Mouse (Mus musculus): ENCODE results near the gene Cfl1.

Gene Cfl1

GRCm38 (mm10) chr19:5490313-5490897 is at the start of gene Cfl1:
Gene Cfl1, plus strand, starts transcription at chr19:5490455.
- in situ Hi-C loops (cut with MboI, MseI): loop anchor here in 1 of 2 experiments (10.0 kb wide), 1 partner anchor 1704 kb away; no protein-coding TSS in a partner anchor

DNA sequence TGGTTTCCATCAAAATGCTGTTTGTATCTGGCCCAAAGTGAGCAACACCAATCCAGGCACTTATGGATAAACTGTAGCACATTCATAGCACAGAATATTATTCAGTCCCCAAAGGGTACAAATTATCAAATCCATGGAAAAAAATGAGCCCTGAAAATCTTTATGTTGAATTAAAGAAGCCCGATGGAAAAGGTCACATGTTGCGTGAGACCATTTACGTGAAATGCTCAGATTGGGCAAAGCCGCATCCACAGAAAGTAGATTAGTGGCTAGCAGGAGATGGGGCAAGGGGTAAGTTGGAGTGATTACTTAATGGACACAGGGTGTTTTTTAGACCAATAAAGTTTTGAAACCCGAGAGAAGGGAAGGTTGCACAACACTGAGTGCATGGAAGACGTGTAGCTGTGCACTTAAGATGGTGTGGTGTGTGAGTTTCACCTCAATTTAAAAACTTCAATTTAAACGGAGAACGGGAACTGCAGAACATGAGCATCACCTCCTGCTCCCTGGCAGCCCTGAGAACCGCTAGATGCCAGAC is 45.8 kb upstream of the Cfl1 start:
- in situ Hi-C loops (cut with MboI, MseI): loop anchor here in 1 of 2 experiments (25.0 kb wide), 1 partner anchor 1732 kb away; the partner anchor contains the start of gene 1810055G02Rik

DNA sequence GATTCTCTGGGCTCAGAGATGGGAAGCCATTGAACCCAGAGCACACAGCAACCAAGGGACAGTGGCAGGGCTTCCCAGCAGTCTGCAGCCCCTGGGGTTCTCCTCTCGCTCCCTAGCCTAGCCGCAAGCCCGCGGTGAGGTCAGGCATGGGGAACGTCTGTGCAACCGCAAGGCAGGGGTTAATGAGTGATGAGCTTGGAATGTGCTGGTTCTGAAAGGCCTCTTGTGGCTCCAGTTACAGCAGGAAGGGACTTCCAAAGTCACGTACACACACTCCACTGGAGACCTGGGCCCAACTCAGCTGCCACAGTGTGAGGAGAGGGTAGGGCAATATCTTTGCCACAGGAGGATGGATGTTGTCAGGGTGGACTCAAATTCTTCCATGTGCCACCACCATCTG is 45.3 kb upstream of the Cfl1 start:
- in situ Hi-C loops (cut with MboI, MseI): loop anchor here in 1 of 2 experiments (5.0 to 25.0 kb wide), 2 partner anchors 38 to 1733 kb away; partner anchors contain the start of gene 1810055G02Rik

DNA sequence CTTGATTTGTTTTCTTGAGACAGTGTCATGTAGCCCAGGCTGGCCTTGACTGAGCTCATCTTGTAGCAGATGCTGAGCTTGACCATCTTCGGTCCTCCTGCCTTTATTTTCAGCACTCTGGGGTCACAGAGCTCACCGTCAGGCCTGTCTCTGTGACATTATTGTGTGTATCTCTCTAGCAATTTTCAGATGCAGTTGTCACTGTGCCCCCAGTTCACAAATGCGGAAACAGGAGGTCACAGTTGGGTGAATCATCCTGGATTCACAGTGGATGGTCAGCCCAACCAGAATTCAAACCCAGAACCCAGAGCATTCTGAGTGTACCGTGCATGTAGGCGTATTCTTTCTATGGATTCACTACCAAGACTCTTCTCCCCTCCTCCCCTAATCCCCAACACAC is 44.5 kb upstream of the Cfl1 start:
- in situ Hi-C loops (cut with MboI, MseI): loop anchor here in 1 of 2 experiments (5.0 to 25.0 kb wide), 2 partner anchors 38 to 1733 kb away; partner anchors contain the start of gene 1810055G02Rik

GRCm38 (mm10) chr19:5447515-5448353 is 42.5 kb upstream of the Cfl1 start, which contains the start of gene Fosl1:
Gene Fosl1, plus strand, starts transcription at chr19:5447547.
- in situ Hi-C loops (cut with MboI, MseI): loop anchor here in 1 of 2 experiments (5.0 to 25.0 kb wide), 2 partner anchors 40 to 1735 kb away; partner anchors contain the start of gene 1810055G02Rik

GRCm38 (mm10) chr19:5448354-5449150 is 41.7 kb upstream of the Cfl1 start:
- in situ Hi-C loops (cut with MboI, MseI): loop anchor here in 1 of 2 experiments (5.0 to 25.0 kb wide), 2 partner anchors 41 to 1736 kb away; partner anchors contain the start of gene 1810055G02Rik

DNA sequence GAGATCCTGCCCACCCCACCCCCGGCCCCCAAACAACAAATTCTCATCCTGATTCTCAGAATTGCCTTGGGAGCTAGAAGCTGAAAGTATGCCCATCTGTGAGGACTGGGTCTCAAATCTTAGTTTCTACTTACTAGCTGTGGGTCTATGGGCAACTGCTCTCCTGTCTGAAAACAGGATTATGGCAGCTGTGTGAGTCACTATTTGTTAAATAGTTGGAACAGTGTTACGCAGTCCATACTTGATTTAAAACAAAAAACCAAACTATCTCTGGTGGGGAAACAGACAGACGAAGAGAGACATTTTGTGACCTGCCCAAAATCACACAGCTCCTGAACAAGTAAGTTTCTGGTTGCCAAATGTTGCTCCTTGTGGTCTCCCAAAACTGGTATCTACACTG is 40.6 kb upstream of the Cfl1 start:
- in situ Hi-C loops (cut with MboI, MseI): loop anchor here (5.0 to 25.0 kb wide), 5 partner anchors 38 to 1737 kb away; partner anchors contain the start of genes 1810055G02Rik (in 1 of the 2) and Mus81 (in 1 of the 2)

- in situ Hi-C loops (cut with MboI, MseI): loop anchor here (5.0 to 10.0 kb wide), 3 partner anchors 36 to 363 kb away; partner anchors contain the start of gene Mus81 (in 1 of the 2)
These were observed 38.5 kb upstream of the Cfl1 start for GRCm38 (mm10) chr19:5451766-5452165.

- in situ Hi-C loops (cut with MboI, MseI): loop anchor here in 1 of 2 experiments (10.0 kb wide), 1 partner anchor 360 kb away; no protein-coding TSS in a partner anchor
These were observed 35.2 kb upstream of the Cfl1 start for GRCm38 (mm10) chr19:5455037-5455436.

- in situ Hi-C loops (cut with MboI, MseI): loop anchor here in 1 of 2 experiments (10.0 kb wide), 1 partner anchor 359 kb away; no protein-coding TSS in a partner anchor
These were observed 34.7 kb upstream of the Cfl1 start for GRCm38 (mm10) chr19:5455568-5455967.

- in situ Hi-C loops (cut with MboI, MseI): loop anchor here in 1 of 2 experiments (10.0 kb wide), 1 partner anchor 358 kb away; no protein-coding TSS in a partner anchor
These were observed 33.9 kb upstream of the Cfl1 start for GRCm38 (mm10) chr19:5456241-5456921.

DNA sequence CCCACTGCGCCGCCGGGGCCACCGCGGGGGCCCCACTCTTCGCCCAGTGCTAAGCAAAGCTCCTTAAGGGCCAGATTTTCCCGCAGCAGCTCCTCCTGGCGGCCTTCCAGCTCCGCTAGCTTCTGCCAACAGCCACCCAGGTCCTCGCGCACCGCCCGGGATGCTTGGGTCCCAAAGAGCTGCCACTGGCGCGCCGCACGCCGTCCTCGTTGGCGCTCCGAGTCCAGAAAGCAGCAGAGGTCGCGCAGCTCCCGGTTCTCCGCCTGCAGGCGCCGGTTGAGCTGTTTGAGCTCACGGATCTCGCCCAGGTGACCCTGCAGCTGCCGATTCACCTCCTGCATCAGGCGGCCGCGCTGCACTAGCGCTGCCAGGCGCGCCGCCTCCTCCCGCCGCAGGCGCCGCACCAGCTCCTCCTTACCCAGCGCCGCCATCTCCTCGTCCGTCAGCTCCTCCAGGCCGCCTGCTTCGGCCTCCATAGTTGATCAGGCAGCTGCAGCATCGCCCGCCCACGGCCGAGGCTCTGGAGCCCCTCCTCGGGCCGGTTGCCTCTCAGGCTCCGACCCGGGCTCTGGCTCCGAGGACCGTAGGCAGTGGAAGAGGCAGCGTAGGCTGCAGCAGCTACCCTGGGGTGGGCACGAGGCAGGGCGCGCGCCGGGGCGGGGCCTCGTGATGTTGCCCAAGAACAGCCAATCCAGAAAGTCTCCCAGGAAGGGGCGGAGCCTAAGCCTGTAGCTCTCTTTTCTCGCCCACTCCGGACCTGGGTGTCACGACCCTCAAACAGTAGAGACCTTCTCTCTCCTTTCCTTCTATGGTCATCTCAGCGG is 33.1 kb upstream of the Cfl1 start:
- in situ Hi-C loops (cut with MboI, MseI): loop anchor here in 1 of 2 experiments (10.0 kb wide), 1 partner anchor 358 kb away; no protein-coding TSS in a partner anchor

- in situ Hi-C loops (cut with MboI, MseI): loop anchor here in 1 of 2 experiments (10.0 kb wide), 1 partner anchor 357 kb away; no protein-coding TSS in a partner anchor
These were observed 32.4 kb upstream of the Cfl1 start, which contains the start of gene Ccdc85b for GRCm38 (mm10) chr19:5457746-5458442. Gene Ccdc85b, minus strand, starts transcription at chr19:5457894.

GRCm38 (mm10) chr19:5459019-5459418 is 31.2 kb upstream of the Cfl1 start:
- in situ Hi-C loops (cut with MboI, MseI): loop anchor here in 1 of 2 experiments (10.0 kb wide), 1 partner anchor 356 kb away; no protein-coding TSS in a partner anchor

DNA sequence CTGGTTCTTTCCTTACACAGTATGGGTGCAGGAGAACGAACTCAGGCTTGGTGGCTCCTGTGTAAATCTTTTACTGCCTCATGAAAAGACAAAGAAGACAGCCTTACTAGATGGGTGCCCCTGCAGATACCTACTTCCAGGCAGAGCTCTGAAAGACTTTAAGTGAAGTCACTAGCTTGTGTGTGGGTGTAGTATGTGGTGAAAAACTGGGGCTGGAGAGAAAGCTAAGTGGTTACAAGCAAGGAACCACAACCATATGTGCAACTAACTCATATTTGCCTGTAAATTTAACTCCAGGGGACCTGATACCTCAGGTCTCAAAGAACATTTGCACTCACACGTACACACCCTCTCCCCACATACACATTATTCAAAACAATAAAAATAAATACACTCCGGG is 30.4 kb upstream of the Cfl1 start:
- in situ Hi-C loops (cut with MboI, MseI): loop anchor here (10.0 kb wide), 2 partner anchors 355 to 1745 kb away; partner anchors contain the start of gene Otub1 (in 1 of the 2)

- in situ Hi-C loops (cut with MboI, MseI): loop anchor here in 1 of 2 experiments (10.0 kb wide), 1 partner anchor 1744 kb away; the partner anchor contains the start of gene Otub1
These were observed 29.8 kb upstream of the Cfl1 start, which contains the start of gene Fibp for GRCm38 (mm10) chr19:5460465-5460911. Gene Fibp, plus strand, starts transcription at chr19:5460615.

- in situ Hi-C loops (cut with MboI, MseI): loop anchor here in 1 of 2 experiments (10.0 kb wide), 1 partner anchor 1743 kb away; the partner anchor contains the start of gene Otub1
These were observed 28.8 kb upstream of the Cfl1 start for GRCm38 (mm10) chr19:5461411-5461810.
